Mouse (Mus musculus): ENCODE data around the gene Ptprk. TPM values are rescaled to one million over a fixed set of nuclear protein-coding genes. Genes with fewer than 3 reads are reported as not detected.

Gene Ptprk
- total RNA-seq (2021), result 1 to 10 TPM; 4.0 to 4.5 TPM
- long read RNA-seq, experiment 1, partial matches to known transcripts, result 0 of 1 reads
- long read RNA-seq, experiment 1, other reads (novel, unspliced or antisense), result 1 of 1 reads
- long read RNA-seq, experiment 2, partial matches to known transcripts, result 2 of 2 reads
- long read RNA-seq, experiment 2, other reads (novel, unspliced or antisense), result 0 of 2 reads

GRCm38 (mm10) chr10:28074653-28075451 is at the start of gene Ptprk:
Gene Ptprk, plus strand, starts transcription at chr10:28074820.
- DNase-seq, result peak; percentile 84 to 88
- intact Hi-C loops (cut with DNase I), result no loop called here

- no peak for DNase-seq
- intact Hi-C loops (cut with DNase I), result no loop called here
These were observed 46.8 kb upstream of the Ptprk start for GRCm38 (mm10) chr10:28027791-28028190.

GRCm38 (mm10) chr10:28036456-28036855 is 38.2 kb upstream of the Ptprk start:
- intact Hi-C loops (cut with DNase I), result no loop called here
- no peak for DNase-seq

- intact Hi-C loops (cut with DNase I), result no loop called here
- DNase-seq, result no peak
These were observed 19.9 kb upstream of the Ptprk start for GRCm38 (mm10) chr10:28054764-28055163.

- intact Hi-C loops (cut with DNase I), result no loop called here
- DNase-seq, result no peak
These were observed 15.4 kb upstream of the Ptprk start for GRCm38 (mm10) chr10:28059222-28059621.

- intact Hi-C loops (cut with DNase I), result no loop called here
- no peak for DNase-seq
These were observed 6.6 kb upstream of the Ptprk start for GRCm38 (mm10) chr10:28067997-28068396.

- DNase-seq, result no peak
- intact Hi-C loops (cut with DNase I), result no loop called here
These were observed 498 bp upstream of the Ptprk start for GRCm38 (mm10) chr10:28073991-28074652.

- DNase-seq, result peak in 1 of 2 experiments; percentile 18
- intact Hi-C loops (cut with DNase I), result no loop called here
These were observed 943 bp downstream of the Ptprk start for GRCm38 (mm10) chr10:28075491-28076035.

- intact Hi-C loops (cut with DNase I), result no loop called here
- peak in 1 of 2 experiments; percentile 14 for DNase-seq
These were observed 1.6 kb downstream of the Ptprk start for GRCm38 (mm10) chr10:28076036-28076855.

- intact Hi-C loops (cut with DNase I), result no loop called here
- no peak for DNase-seq
These were observed 3.6 kb downstream of the Ptprk start for GRCm38 (mm10) chr10:28078270-28078669.

GRCm38 (mm10) chr10:28081221-28081620 is 6.6 kb downstream of the Ptprk start:
- intact Hi-C loops (cut with DNase I), result no loop called here
- no peak for DNase-seq

- intact Hi-C loops (cut with DNase I), result no loop called here
- no peak for DNase-seq
These were observed 8.6 kb downstream of the Ptprk start for GRCm38 (mm10) chr10:28083183-28083582.

- intact Hi-C loops (cut with DNase I), result no loop called here
- no peak for DNase-seq
These were observed 9.0 kb downstream of the Ptprk start for GRCm38 (mm10) chr10:28083625-28084024.

- DNase-seq, result no peak
- intact Hi-C loops (cut with DNase I), result no loop called here
These were observed 12.7 kb downstream of the Ptprk start for GRCm38 (mm10) chr10:28087341-28087740.

GRCm38 (mm10) chr10:28087749-28088148 is 13.1 kb downstream of the Ptprk start:
- no peak for DNase-seq
- intact Hi-C loops (cut with DNase I), result no loop called here

- intact Hi-C loops (cut with DNase I), result no loop called here
- DNase-seq, result no peak
These were observed 21.4 kb downstream of the Ptprk start for GRCm38 (mm10) chr10:28096007-28096406.

- intact Hi-C loops (cut with DNase I), result no loop called here
- DNase-seq, result no peak
These were observed 23.0 kb downstream of the Ptprk start for GRCm38 (mm10) chr10:28097637-28098036.

GRCm38 (mm10) chr10:28098923-28099322 is 24.3 kb downstream of the Ptprk start:
- no peak for DNase-seq
- intact Hi-C loops (cut with DNase I), result no loop called here

- intact Hi-C loops (cut with DNase I), result no loop called here
These were observed 28.8 kb downstream of the Ptprk start for GRCm38 (mm10) chr10:28103406-28103906.

GRCm38 (mm10) chr10:28103924-28104323 is 29.3 kb downstream of the Ptprk start:
- intact Hi-C loops (cut with DNase I), result no loop called here
- no peak for DNase-seq

More at GRCm38 (mm10) chr10:28103406-28103906, 28.8 kb downstream of the Ptprk start:
- DNase-seq, result no peak

Data from gastrocnemius, postnatal 36 days (tissue).